Mouse (Mus musculus): ENCODE measurements around the gene Gpsm2.

DNA sequence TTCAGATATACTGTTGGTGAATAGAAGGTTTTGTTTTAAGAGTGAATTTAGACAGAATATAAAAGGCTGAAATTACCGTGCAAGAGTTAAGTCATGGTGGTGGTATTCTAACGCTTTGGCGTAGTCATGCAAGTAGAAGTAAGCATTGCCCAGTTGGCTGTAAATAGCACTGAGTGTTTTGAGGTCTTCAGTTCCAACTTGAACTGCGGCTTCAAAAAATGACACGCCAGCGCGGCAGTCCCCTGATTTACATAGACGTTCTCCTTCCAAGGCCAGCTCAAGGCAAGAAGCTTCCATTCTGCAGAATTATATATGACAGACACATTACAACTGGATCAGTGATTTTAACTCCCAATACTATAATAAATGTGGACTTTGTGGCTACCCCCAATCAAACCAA, 19.3 kb downstream of the Gpsm2 start:
- TF ChIP-seq CHD1 (IDR thresholded peaks at IDR 0.05; ENCODE audit: low read depth, low read length) (no peak), JUN (IDR thresholded peaks at IDR 0.05; ENCODE audit: insufficient read depth, low read depth, low read length) (no peak), BHLHE40 (IDR thresholded peaks at IDR 0.05; ENCODE audit: low read depth, low read length) (no peak), GABPA (IDR thresholded peaks at IDR 0.05; ENCODE audit: insufficient replicate concordance, low read depth, low read length) (no peak), ZKSCAN1 (IDR thresholded peaks at IDR 0.05; ENCODE audit: borderline replicate concordance, low read depth, low read length) (no peak), POLR2A (IDR thresholded peaks at IDR 0.05; ENCODE audit: low read depth, low read length) (no peak), USF1 (IDR thresholded peaks at IDR 0.05; ENCODE audit: low read depth, low read length) (no peak), MAFK (IDR thresholded peaks at IDR 0.05; ENCODE audit: insufficient replicate concordance, low read length) (no peak), ZNF384 (IDR thresholded peaks at IDR 0.05; ENCODE audit: low read depth, low read length) (no peak), PAX5 (IDR thresholded peaks at IDR 0.05; ENCODE audit: low read length) (no peak), MAX (IDR thresholded peaks at IDR 0.05; ENCODE audit: low read length) (no peak), USF2 (conservative IDR thresholded peaks at IDR 0.05; ENCODE audit: low read depth, low read length) (no peak)
